Mouse (Mus musculus) thymus, postnatal 0 days (tissue): ENCODE measurements around the gene Mrps21. TPM values are rescaled to one million over a fixed set of nuclear protein-coding genes. Genes with fewer than 3 reads are reported as not detected.
"Not testable (repeated sequence)": the region's sequence is repeated elsewhere in the genome, so short reads cannot be mapped to it uniquely, and the experiment has no call there.

Experiments used
- DNase-seq: peaks from one replicate; pipeline ENCODE4 v3.0.0-alpha.2; 2015; ENCODE audit warnings: low spot score
- polyA plus RNA-seq: library from polyadenylated mRNA; unstranded; fragments of >200 nt; fragmentation: Nextera tagmentation; extraction: Ambion mirVana; gene quantifications from 2 replicates; pipeline ENCODE4 v1.2.1, GENCODE M21; 2015

The Mrps21 gene
- polyA plus RNA-seq: 372 and 418 TPM in 2 replicates

- peak; percentile 86 for DNase-seq
These were observed at the start of gene Mrps21 for GRCm38 (mm10) chr3:95871392-95871867. Gene Mrps21, minus strand, starts transcription at chr3:95871519.

- DNase-seq: not testable (repeated sequence)
These were observed 49.2 kb upstream of the Mrps21 start for GRCm38 (mm10) chr3:95920532-95920931.

- DNase-seq: no peak
These were observed 45.4 kb upstream of the Mrps21 start for GRCm38 (mm10) chr3:95916760-95917159.

DNA sequence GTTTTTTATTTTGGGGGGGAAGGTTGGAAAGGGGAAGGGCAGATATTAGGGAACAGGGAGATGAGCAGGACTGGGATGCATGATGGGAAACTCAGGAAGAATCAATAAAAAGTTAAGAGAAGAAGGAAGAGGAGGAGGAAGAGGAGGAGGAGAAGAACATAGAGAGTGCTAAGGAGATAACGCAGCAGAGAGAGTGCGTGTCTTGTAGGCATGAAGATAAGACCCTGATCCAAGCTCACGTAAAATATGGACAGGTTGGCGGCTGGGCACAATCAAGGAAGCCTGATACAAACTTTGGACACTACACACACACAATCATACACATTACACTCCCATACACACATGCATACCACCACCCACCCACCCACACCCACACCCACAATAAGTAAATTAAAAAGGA lies 43.4 kb upstream of the Mrps21 start:
- no peak for DNase-seq

DNA sequence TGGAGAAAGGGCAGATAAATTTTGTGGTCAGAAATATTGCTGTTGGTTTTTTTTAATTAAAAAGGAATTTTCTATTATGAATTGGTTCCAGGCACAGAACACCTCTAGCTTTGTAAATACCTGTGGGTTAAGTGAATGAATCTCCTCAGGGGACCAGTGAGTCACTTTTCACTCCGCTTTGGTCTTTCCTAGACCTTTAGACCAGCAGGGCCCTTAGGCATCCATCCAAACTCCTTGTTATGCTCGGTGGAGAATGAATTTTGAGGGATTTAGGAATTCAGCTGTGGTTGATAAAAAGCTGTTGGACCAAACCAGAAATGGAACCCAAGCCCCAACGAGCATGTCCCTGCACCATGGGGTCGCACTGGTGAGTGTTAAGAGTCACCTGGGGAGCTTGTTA lies 36.3 kb upstream of the Mrps21 start:
- DNase-seq: no peak

DNA sequence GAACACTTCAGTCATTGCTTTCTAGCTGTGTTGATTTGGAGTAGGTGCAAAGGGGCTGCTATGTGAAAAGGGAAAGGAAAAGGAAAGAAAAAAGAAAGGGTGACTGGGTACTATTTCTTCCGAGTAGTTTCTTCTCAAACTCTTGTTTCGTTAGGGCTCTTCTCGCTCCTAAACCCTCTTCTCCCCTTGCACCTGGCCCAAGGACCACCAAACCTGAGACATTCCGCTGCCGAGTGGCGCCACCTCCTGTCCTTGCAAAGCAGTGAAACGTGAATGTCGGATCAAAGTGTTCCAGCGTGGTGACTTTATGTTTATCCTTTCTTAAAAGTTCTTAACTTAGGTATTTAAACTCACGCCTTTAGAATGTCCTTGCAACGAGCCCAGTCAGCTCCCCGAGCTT lies 35.5 kb upstream of the Mrps21 start:
- peak; percentile 85 for DNase-seq

GRCm38 (mm10) chr3:95905940-95906492 lies 34.7 kb upstream of the Mrps21 start:
- peak; percentile 60 for DNase-seq

DNA sequence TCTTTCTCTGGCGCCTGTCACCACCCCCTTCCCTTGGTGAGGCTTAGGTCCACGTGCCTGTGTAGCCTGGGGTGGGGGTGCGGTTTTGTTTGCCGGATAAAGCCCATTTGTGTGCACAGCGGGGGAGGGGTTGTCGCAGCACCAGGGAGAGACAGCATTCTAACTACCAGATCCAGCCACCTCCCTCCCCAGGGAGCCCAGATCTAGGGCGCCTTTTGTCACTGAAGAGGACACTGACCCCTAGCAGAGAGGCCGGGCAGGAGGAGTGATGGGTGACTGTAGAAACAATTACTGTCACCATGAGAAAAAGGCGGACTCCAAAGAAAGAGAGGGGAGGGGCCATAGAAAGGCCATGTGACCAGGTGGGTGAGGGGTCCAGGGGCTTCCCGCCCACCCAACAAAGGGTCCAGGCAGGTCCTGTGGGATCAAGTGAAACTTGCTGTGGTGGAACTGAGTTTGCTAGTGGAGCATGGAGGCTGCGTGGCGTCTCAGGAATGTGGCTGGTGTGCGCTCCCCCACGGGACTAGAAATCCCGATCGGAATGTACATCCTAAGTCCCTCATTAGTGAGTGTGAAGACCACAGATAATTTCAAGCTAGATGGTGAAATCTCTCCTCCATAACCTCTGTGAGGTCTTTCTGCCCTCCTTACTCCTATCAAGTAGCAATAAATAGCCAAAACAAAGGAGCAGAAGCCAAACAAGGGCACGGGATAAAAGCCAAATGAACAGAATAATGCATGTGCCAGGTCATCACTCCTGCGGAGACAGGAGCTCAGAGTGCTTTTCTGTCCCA lies 34.0 kb upstream of the Mrps21 start:
- DNase-seq: peak; percentile 56

DNA sequence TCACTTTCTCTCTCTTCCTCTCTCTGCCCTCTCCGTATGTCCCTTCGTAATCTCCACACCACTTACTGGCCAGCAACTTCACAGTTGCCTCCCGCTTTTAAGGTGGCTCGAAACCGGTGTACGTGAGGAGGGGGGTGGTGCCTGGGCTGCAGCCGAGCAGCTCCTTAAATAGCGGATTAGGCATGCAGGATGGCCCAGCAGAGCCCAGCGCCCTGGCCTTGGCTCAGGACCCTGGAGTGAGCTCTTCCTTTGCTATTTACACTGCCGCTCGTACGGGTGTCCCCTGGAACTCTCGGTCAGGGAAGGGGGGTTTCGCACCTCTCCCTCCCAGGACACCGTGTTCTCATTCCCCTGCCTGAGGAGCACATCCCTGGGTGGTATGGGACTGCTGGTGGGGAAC lies 33.2 kb upstream of the Mrps21 start, which contains the start of gene Car14:
Car14 (minus strand) TSS at position 124 of the 400 bp plus-strand sequence.
- no peak for DNase-seq

GRCm38 (mm10) chr3:95903753-95904502 lies 32.6 kb upstream of the Mrps21 start:
- DNase-seq: no peak

DNA sequence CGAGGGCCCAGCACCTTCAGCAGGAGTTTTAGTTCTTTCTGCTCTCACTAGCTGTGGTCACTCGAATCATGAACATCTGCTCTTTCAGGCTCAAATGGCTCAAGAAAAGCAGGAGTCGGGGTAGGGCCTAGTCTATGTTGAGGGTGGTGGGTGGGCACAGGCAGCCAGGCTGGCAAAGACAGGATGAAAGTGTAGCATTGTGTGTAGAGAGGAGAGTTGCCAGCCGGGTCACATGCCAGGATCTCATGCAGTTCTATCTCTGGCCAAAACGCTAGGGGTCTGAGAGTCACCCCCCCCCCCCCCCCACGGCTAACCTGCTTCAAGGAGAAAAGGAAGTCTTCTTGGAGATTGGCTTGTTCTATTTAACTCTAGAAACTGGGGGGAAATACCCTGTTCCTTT lies 31.3 kb upstream of the Mrps21 start:
- no peak for DNase-seq

- no peak for DNase-seq
These were observed 31.0 kb upstream of the Mrps21 start for GRCm38 (mm10) chr3:95902373-95902625.

GRCm38 (mm10) chr3:95901616-95902372 lies 30.5 kb upstream of the Mrps21 start:
- DNase-seq: no peak

GRCm38 (mm10) chr3:95899800-95900524 lies 28.6 kb upstream of the Mrps21 start:
- DNase-seq: no peak

DNA sequence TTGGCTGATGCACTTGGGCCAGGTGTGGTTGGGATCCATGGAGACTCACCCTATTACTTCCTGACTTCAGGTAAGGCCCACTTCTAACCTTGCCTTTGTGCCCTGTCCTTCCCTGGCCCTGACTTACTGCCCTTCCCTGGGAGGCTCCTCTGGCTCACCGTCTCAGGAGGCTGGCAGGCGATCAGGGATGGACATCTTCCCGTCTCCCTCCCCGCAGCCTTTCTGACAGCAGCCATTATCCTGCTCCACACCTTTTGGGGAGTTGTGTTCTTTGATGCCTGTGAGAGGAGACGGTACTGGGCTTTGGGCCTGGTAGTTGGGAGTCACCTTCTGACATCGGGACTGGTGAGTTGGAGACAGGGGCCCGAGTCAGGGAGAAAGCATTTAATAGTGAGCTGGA lies 24.2 kb upstream of the Mrps21 start:
- not testable (repeated sequence) for DNase-seq

DNA sequence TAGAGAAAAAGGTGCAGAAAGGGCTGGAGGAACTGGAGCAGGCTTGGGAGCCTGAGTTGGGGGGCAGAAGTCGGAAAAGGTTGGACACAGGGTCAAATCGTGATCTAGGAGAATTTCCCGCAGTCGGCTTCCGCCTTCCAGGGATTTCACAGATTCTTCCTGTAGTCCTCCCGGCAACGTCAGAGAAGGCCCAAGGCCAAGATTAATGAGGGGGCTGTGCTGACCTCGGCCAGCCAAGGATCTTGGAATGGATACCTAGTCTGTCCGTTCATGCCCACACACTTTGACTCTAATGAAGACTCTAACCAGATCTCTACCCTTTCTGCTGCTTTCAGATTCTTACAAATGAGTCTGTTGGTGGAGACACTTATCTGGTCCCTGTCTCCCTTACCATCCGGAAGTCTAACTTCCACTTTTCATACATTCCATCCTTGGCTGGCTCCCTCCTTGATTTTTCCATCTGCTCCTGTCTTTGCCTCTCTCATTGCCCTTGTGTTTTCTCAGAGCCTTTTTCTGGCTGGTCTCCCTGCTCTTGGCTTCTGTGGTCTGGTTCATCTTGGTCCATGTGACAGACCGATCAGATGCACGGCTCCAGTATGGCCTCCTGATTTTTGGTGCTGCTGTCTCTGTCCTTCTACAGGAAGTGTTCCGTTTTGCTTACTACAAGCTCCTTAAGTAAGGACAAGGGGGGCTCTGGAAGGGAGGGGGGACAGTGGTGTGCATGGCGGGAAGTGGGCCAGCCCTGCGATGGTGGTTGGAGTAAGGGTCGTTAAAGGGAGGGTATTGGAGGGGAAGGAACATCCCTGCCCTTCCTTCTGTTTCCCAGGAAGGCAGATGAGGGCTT lies 23.2 kb upstream of the Mrps21 start:
- no peak for DNase-seq

- peak; percentile 97 for DNase-seq
These were observed 22.4 kb upstream of the Mrps21 start, which contains the start of gene Aph1a for GRCm38 (mm10) chr3:95893606-95894316. Gene Aph1a, plus strand, starts transcription at chr3:95893969.

GRCm38 (mm10) chr3:95893126-95893525 lies 21.8 kb upstream of the Mrps21 start:
- DNase-seq: no peak
